Mouse (Mus musculus): Measurements from ENCODE around the gene Afap1l2. TPM values are rescaled to one million over a fixed set of nuclear protein-coding genes. Genes with fewer than 3 reads are reported as not detected.

Gene Afap1l2
- polyA plus RNA-seq, 1 experiment from 2014 or later = 5.5 TPM

DNA sequence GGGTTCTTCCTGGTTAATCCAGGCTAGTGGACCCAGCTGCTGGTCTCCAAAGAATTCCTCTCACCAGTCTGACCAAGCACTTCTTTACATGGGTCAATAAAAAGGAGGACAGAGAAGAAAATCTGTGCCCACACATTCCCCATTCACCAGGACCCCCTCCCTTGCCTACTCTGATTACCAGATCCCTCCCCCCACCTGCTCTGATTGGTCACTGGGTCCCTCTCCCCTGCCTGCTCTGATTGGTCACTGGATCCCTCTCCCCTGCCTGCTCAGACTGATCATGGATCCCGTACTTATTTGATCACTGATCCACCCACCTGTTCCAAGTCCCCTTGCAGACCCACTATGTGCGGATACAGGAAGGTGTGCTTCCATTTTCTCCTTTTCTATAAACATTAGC, 116.6 kb downstream of the Afap1l2 start:
- no peak overlapping the region for H3K27ac ChIP-seq (replicated peaks; ENCODE audit: low read depth, low read length)
- 48% methylated on average over 2 of the region's 2 CpGs for WGBS
- H3K9ac ChIP-seq (replicated peaks; ENCODE audit: low read length) = no peak overlapping the region
- no peaks in the 10 kb centered on the region for H3K36me3 ChIP-seq (replicated peaks; ENCODE audit: control insufficient read depth, insufficient read depth, low read depth, low read length)
- H3K27me3 ChIP-seq (ENCODE audit: control insufficient read depth, insufficient read depth, low read length) = no peaks in the 10 kb centered on the region
- no peak overlapping the region for H3K4me3 ChIP-seq (ENCODE audit: low read depth, low read length)
- no peaks in the 10 kb centered on the region for H3K9me3 ChIP-seq (replicated peaks; ENCODE audit: control insufficient read depth, low read length)
- no peak overlapping the region for H3K4me2 ChIP-seq (ENCODE audit: low read depth, low read length)
- no peaks in the 10 kb centered on the region for H3K4me1 ChIP-seq (ENCODE audit: control insufficient read depth, insufficient read depth, low read length)
- ATAC-seq (replicated peaks; ENCODE audit: insufficient number of reproducible peaks, low FRiP score, low TSS enrichment, low read depth) (peak; percentile 65; the same call in 1 of the 2 replicates), DNase-seq (ENCODE audit: low spot score) (peak; percentile 43)

DNA sequence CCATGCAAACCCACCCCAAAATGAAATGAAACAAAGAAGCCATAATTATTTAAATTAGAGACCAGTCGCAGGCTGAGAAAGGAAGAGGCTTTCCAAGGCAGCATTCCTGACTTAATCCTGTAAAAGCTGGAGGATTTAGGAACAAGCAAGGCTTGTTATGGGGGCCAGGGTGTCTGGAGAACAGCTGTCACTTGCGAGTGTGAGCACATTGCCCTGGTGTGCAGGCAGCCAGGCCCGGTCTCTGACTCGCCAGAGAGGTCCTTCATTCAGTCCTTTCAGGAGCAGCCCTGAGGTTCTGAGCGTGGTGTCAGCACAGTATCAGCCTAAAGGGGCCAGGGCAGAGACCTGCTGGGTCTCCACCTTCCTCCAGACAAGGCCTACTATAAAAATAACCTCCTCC, 119.4 kb downstream of the Afap1l2 start:
- 50% methylated on average over 5 of the region's 5 CpGs for WGBS
- H3K36me3 ChIP-seq (replicated peaks; ENCODE audit: control insufficient read depth, insufficient read depth, low read depth, low read length) = no peaks in the 10 kb centered on the region
- H3K4me1 ChIP-seq (ENCODE audit: control insufficient read depth, insufficient read depth, low read length) = no peaks in the 10 kb centered on the region
- DNase-seq (ENCODE audit: low spot score) (peak; percentile 59), ATAC-seq (replicated peaks; ENCODE audit: insufficient number of reproducible peaks, low FRiP score, low TSS enrichment, low read depth) (no peak)
- H3K9ac ChIP-seq (replicated peaks; ENCODE audit: low read length) = no peak overlapping the region
- H3K4me3 ChIP-seq (ENCODE audit: low read depth, low read length) = no peak overlapping the region
- H3K27me3 ChIP-seq (ENCODE audit: control insufficient read depth, insufficient read depth, low read length) = no peaks in the 10 kb centered on the region
- H3K4me2 ChIP-seq (ENCODE audit: low read depth, low read length) = no peak overlapping the region
- no peak overlapping the region for H3K27ac ChIP-seq (replicated peaks; ENCODE audit: low read depth, low read length)
- H3K9me3 ChIP-seq (replicated peaks; ENCODE audit: control insufficient read depth, low read length) = no peaks in the 10 kb centered on the region

DNA sequence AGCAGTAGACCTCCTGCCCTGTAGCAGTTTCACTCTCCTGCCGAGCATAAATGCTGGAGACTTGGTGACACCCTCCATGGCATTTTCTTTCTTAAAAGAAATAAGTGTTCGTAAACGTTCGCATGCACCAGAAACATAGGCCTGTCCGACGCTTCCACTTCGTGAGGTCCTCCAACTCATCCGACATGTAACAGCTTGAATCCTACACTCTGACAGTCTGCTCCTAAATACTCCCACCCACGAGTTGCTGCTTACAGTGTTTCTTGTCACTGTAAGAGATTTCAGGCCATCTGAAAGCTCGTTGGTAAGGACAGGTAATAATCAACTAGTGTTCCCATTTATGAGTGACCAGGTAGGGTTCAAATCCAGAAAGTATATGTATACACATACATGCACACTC, 120.1 kb downstream of the Afap1l2 start:
- Histone ChIP-seq H3K9ac (replicated peaks; ENCODE audit: low read length) (no peak overlapping the region), H3K27ac (replicated peaks; ENCODE audit: low read depth, low read length) (no peak overlapping the region), H3K4me1 (ENCODE audit: control insufficient read depth, insufficient read depth, low read length) (no peaks in the 10 kb centered on the region; the same call in 1 of the 2 replicates), H3K4me3 (ENCODE audit: low read depth, low read length) (no peak overlapping the region), H3K36me3 (replicated peaks; ENCODE audit: control insufficient read depth, insufficient read depth, low read depth, low read length) (no peaks in the 10 kb centered on the region), H3K27me3 (ENCODE audit: control insufficient read depth, insufficient read depth, low read length) (no peaks in the 10 kb centered on the region), H3K4me2 (ENCODE audit: low read depth, low read length) (no peak overlapping the region), H3K9me3 (replicated peaks; ENCODE audit: control insufficient read depth, low read length) (no peaks in the 10 kb centered on the region)
- DNase-seq (ENCODE audit: low spot score) (no peak), ATAC-seq (replicated peaks; ENCODE audit: insufficient number of reproducible peaks, low FRiP score, low TSS enrichment, low read depth) (no peak)
- 82% methylated on average over 10 of the region's 10 CpGs for WGBS

DNA sequence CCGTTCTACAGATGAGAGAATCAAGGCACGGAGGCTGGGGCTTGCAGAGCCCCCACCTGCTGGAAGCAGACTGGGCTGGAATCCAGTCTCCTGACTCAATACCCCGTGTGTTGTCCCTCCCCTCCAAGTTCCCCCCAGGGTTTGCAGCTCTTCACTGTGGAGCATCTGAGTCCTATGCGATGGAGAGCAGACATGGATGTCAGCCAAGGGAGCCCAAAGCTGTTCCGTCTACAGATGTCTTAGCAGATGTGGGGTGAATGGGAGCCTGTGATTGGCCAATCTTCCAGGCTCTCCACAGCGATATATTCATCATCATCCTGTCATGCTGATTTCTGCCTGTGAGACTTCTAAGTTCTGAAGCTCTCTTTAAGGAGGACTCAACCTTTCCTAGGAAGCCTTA, 130.7 kb downstream of the Afap1l2 start:
- H3K9ac ChIP-seq (replicated peaks; ENCODE audit: low read length) = no peak overlapping the region
- no peak for ATAC-seq (replicated peaks; ENCODE audit: insufficient number of reproducible peaks, low FRiP score, low TSS enrichment, low read depth)
- no peak overlapping the region for H3K27ac ChIP-seq (replicated peaks; ENCODE audit: low read depth, low read length)
- H3K36me3 ChIP-seq (replicated peaks; ENCODE audit: control insufficient read depth, insufficient read depth, low read depth, low read length) = no peaks in the 10 kb centered on the region
- H3K27me3 ChIP-seq (ENCODE audit: control insufficient read depth, insufficient read depth, low read length) = peaks cover 23% of the 10 kb centered on the region
- 65% methylated on average over 6 of the region's 6 CpGs for WGBS
- H3K4me1 ChIP-seq (ENCODE audit: control insufficient read depth, insufficient read depth, low read length) = no peaks in the 10 kb centered on the region
- no peak overlapping the region for H3K4me2 ChIP-seq (ENCODE audit: low read depth, low read length)
- H3K4me3 ChIP-seq (ENCODE audit: low read depth, low read length) = no peak overlapping the region
- no peaks in the 10 kb centered on the region for H3K9me3 ChIP-seq (replicated peaks; ENCODE audit: control insufficient read depth, low read length)
- no peak for DNase-seq (ENCODE audit: low spot score)

DNA sequence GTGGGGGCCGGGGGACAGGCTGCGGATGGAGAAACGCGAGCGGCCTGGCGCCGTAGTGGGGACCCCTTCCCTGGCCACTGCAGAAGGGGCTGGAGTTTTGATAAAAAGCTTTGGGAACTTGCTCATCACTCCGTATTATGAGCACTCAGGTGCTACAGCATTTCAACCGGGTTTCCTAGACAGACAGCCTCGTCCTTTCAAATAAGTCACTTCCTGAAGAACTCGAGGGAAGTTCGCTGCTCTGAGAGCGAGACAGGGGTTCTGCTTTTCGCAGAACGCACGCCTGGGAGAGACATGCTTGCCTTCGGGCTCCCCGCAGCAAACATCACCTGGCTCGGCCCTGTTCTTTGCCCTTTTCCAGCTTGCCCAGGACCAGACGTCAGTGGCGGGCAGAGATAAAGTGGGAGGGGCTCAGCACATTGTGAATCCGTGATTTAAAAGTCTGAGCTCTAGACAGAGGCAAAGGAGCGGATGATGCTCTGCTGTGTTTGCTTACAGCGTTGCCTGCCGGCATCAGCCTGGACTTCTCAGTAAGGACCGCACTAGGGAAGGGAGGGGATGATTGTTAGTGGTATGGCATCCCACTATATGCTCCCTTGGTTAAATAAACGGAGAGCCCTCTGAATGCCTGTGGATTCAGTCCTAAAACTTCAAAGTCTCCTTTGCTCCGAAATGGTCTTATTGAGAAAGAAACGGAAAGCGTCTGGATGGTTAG, 133.3 kb downstream of the Afap1l2 start:
- H3K36me3 ChIP-seq (replicated peaks; ENCODE audit: control insufficient read depth, insufficient read depth, low read depth, low read length) = no peaks in the 10 kb centered on the region
- 8% methylated on average over 30 of the region's 30 CpGs for WGBS
- DNase-seq (ENCODE audit: low spot score) (peak; percentile 35), ATAC-seq (replicated peaks; ENCODE audit: insufficient number of reproducible peaks, low FRiP score, low TSS enrichment, low read depth) (0 out of 2 replicates have a peak, but pooled peaks have one; percentile 58)
- no peak overlapping the region for H3K27ac ChIP-seq (replicated peaks; ENCODE audit: low read depth, low read length)
- H3K27me3 ChIP-seq (ENCODE audit: control insufficient read depth, insufficient read depth, low read length) = peaks cover 23% of the 10 kb centered on the region
- H3K9me3 ChIP-seq (replicated peaks; ENCODE audit: control insufficient read depth, low read length) = no peaks in the 10 kb centered on the region
- no peaks in the 10 kb centered on the region for H3K4me1 ChIP-seq (ENCODE audit: control insufficient read depth, insufficient read depth, low read length)
- H3K9ac ChIP-seq (replicated peaks; ENCODE audit: low read length) = peak overlapping the region; percentile 43
- H3K4me3 ChIP-seq (ENCODE audit: low read depth, low read length) = peak overlapping the region; percentile 49
- peak overlapping the region; percentile 93 for H3K4me2 ChIP-seq (ENCODE audit: low read depth, low read length)

DNA sequence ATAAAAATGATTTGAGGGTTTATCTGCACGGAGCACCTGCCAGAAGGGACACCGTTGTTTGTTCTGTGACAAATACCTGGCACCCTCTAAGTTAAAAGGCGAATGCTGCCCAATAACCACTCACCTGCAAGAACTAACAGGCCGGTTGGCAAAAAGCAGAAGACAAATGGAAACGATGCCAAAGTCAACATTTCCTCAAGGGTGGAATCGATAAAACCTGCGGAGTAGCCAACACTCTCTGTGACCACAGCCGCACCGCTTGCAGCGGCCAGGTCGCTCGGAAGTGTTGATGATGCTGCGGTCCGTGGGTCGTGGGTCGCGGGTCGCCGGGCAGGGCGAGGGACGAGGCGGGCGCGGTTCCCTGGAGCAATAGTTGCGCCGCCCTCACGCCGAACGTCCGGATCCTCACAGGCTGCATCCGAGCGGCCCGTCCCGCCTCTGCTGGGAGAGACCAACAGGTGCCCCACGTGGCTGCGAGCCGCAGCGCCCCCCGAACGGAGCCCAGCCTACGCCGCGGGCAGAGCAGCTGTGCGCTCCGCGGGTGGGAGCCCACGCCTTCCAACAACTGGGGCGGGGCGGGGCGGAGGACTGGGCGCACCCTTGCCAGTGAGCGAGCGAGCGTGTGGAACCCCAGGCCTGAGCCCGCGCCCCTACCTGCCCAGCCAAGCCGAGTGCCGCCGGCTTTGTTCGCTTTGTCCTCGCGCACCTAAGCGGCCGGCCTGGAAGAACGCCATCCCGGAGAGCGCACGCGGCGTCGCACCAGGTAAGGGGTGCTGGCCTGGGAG, 134.0 kb downstream of the Afap1l2 start, which contains the start of gene Vwa2:
Vwa2 (plus strand) TSS at position 434 of the 785 bp plus-strand sequence.
- H3K27ac ChIP-seq (replicated peaks; ENCODE audit: low read depth, low read length) = no peak within 1 kb of the TSS
- H3K4me2 ChIP-seq (ENCODE audit: low read depth, low read length) = peak within 1 kb of the TSS; percentile 93
- WGBS = 2% methylated on average over 71 of the region's 71 CpGs
- peak; percentile 44; the same call in 1 of the 2 replicates for ATAC-seq (replicated peaks; ENCODE audit: insufficient number of reproducible peaks, low FRiP score, low TSS enrichment, low read depth)
- peak; percentile 64 for DNase-seq (ENCODE audit: low spot score)
- H3K36me3 ChIP-seq (replicated peaks; ENCODE audit: control insufficient read depth, insufficient read depth, low read depth, low read length) = no peaks in the 10 kb centered on the region
- H3K9me3 ChIP-seq (replicated peaks; ENCODE audit: control insufficient read depth, low read length) = no peaks in the 10 kb centered on the region
- H3K4me3 ChIP-seq (ENCODE audit: low read depth, low read length) = peak within 1 kb of the TSS; percentile 49
- H3K4me1 ChIP-seq (ENCODE audit: control insufficient read depth, insufficient read depth, low read length) = no peaks in the 10 kb centered on the region
- peaks cover 23% of the 10 kb centered on the region for H3K27me3 ChIP-seq (ENCODE audit: control insufficient read depth, insufficient read depth, low read length)
- H3K9ac ChIP-seq (replicated peaks; ENCODE audit: low read length) = peak within 1 kb of the TSS; percentile 43

DNA sequence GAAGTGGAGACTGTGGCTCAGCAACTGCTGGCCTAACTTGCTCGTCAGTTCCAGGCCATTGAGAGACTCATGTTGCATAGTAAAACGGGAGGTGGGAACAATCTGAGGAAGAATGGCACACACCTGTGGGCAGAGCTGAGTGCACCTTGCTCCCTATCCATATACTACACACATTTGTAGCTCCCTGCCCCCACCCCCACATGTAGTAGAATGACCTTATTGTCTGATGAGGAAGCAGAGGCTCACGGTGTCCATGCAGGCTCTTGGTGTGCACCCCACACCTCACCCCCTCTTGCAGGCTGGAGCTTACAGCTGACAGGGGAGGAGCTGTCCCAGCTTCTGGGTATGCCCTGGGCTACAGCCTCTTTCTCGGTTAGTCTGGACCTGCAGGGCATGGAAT, 140.3 kb downstream of the Afap1l2 start:
- ATAC-seq (replicated peaks; ENCODE audit: insufficient number of reproducible peaks, low FRiP score, low TSS enrichment, low read depth) (no peak), DNase-seq (ENCODE audit: low spot score) (no peak)
- H3K4me2 ChIP-seq (ENCODE audit: low read depth, low read length) = no peak overlapping the region
- peaks cover 4% of the 10 kb centered on the region for H3K27me3 ChIP-seq (ENCODE audit: control insufficient read depth, insufficient read depth, low read length)
- H3K9ac ChIP-seq (replicated peaks; ENCODE audit: low read length) = no peak overlapping the region
- H3K36me3 ChIP-seq (replicated peaks; ENCODE audit: control insufficient read depth, insufficient read depth, low read depth, low read length) = no peaks in the 10 kb centered on the region
- no peak overlapping the region for H3K27ac ChIP-seq (replicated peaks; ENCODE audit: low read depth, low read length)
- 59% methylated on average over 4 of the region's 4 CpGs for WGBS
- H3K4me1 ChIP-seq (ENCODE audit: control insufficient read depth, insufficient read depth, low read length) = no peaks in the 10 kb centered on the region
- no peaks in the 10 kb centered on the region for H3K9me3 ChIP-seq (replicated peaks; ENCODE audit: control insufficient read depth, low read length)
- no peak overlapping the region for H3K4me3 ChIP-seq (ENCODE audit: low read depth, low read length)
